Mouse (Mus musculus) lung, embryonic 16.5 days (tissue): ENCODE results near the gene Mical2. TPM values are rescaled to one million over a fixed set of nuclear protein-coding genes. Genes with fewer than 3 reads are reported as not detected.

ENCODE experiments used
- ATAC-seq: fragments of 200-750 bp; cut with Nextera tagmentation; 2 replicates; pipeline ENCODE4 v1.8.0; 2017; ENCODE audit warnings: low read depth, mild to moderate bottlenecking, moderate library complexity
- H3K27ac ChIP-seq: fragments of 300-500 bp; sonication (generic); 2 replicates; pipeline ENCODE4 v1.5.1; 2014; ENCODE audit warnings: mild to moderate bottlenecking, control low read depth, low read length
- H3K27me3 ChIP-seq: fragments of 300-500 bp; sonication (generic); 2 replicates; pipeline ENCODE4 v1.6.1; 2014; ENCODE audit warnings: low read depth, low read length, mixed read lengths; ENCODE audit not compliant: control insufficient read depth, insufficient read depth
- H3K36me3 ChIP-seq: fragments of 300-500 bp; sonication (generic); 2 replicates; pipeline ENCODE4 v1.6.1; 2014; ENCODE audit warnings: low read length; ENCODE audit not compliant: control insufficient read depth, insufficient read depth
- H3K4me1 ChIP-seq: fragments of 300-500 bp; sonication (generic); replicated peaks from 2 replicates; pipeline ENCODE4 v1.6.1; 2014; ENCODE audit warnings: low read length, mixed read lengths; ENCODE audit not compliant: control insufficient read depth, insufficient read depth
- H3K4me2 ChIP-seq: fragments of 300-500 bp; sonication (generic); 2 replicates; pipeline ENCODE4 v1.6.1; 2014; ENCODE audit warnings: low read depth, low read length, control low read depth
- H3K4me3 ChIP-seq: fragments of 300-500 bp; sonication (generic); 2 replicates; pipeline ENCODE4 v1.5.1; 2014; ENCODE audit warnings: mild to moderate bottlenecking, low read length, control low read depth
- H3K9ac ChIP-seq: fragments of 300-500 bp; sonication (generic); 2 replicates; pipeline ENCODE4 v1.6.1; 2014; ENCODE audit warnings: low read length, control low read depth
- H3K9me3 ChIP-seq: fragments of 300-500 bp; sonication (generic); 2 replicates; pipeline ENCODE4 v1.6.1; 2016; ENCODE audit warnings: low read length; ENCODE audit not compliant: control insufficient read depth
- WGBS: fragments of 180-500 bp; shearing (Covaris S2); extraction: QIAGEN DNeasy Blood & Tissue Kit; methylation state at CpG from one replicate; pipeline ENCODE4 v1.1.7; 2014; 5-methylcytosine and 5-hydroxymethylcytosine counted together
- polyA plus RNA-seq: library from polyadenylated mRNA; unstranded; fragments of >200 nt; fragmentation: Nextera tagmentation; extraction: Ambion mirVana; gene quantifications from 2 replicates; pipeline ENCODE4 v1.2.1, GENCODE M21; 2015

Mical2 gene
- polyA plus RNA-seq, 1 experiment from 2014 or later: 27.3 TPM

GRCm38 (mm10) chr7:112204380-112204963, 21.2 kb upstream of the Mical2 start:
- ATAC-seq: peak; percentile 23; the same call in 1 of the 2 replicates
- Histone ChIP-seq H3K4me2 (no peak overlapping the region), H3K9me3 (no peaks in the 10 kb centered on the region)

GRCm38 (mm10) chr7:112205513-112205912, 20.1 kb upstream of the Mical2 start:
- Histone ChIP-seq H3K27ac (no peak overlapping the region), H3K9me3 (no peaks in the 10 kb centered on the region), H3K4me3 (no peak overlapping the region), H3K4me2 (no peak overlapping the region), H3K4me1 (peaks cover 12% of the 10 kb centered on the region), H3K27me3 (no peaks in the 10 kb centered on the region), H3K36me3 (no peaks in the 10 kb centered on the region), H3K9ac (no peak overlapping the region)
- WGBS: 90% methylated on average over 6 of the region's 6 CpGs
- no peak for ATAC-seq

More at GRCm38 (mm10) chr7:112204380-112204963, 21.2 kb upstream of the Mical2 start:
- peaks cover 12% of the 10 kb centered on the region for H3K4me1 ChIP-seq
- 36% methylated on average over 6 of the region's 6 CpGs for WGBS
- H3K4me3 ChIP-seq: no peak overlapping the region
- H3K36me3 ChIP-seq: no peaks in the 10 kb centered on the region
- 0 out of 2 replicates have a peak overlapping the region, but pooled peaks have one; percentile 44 for H3K27ac ChIP-seq
- no peak overlapping the region for H3K9ac ChIP-seq
- H3K27me3 ChIP-seq: no peaks in the 10 kb centered on the region

- H3K36me3 ChIP-seq: no peaks in the 10 kb centered on the region
- no peak overlapping the region for H3K4me2 ChIP-seq
- H3K27me3 ChIP-seq: no peaks in the 10 kb centered on the region
- no peak for ATAC-seq
- peaks cover 15% of the 10 kb centered on the region for H3K4me1 ChIP-seq
- no peak overlapping the region for H3K27ac ChIP-seq
- H3K9me3 ChIP-seq: no peaks in the 10 kb centered on the region
- no peak overlapping the region for H3K9ac ChIP-seq
- no peak overlapping the region for H3K4me3 ChIP-seq
- WGBS: 90% methylated on average over 6 of the region's 6 CpGs
These were observed 17.9 kb upstream of the Mical2 start for GRCm38 (mm10) chr7:112207717-112208116.

- ATAC-seq: no peak
These were observed 17.1 kb upstream of the Mical2 start for GRCm38 (mm10) chr7:112208323-112209167.

GRCm38 (mm10) chr7:112209621-112210020, 16.0 kb upstream of the Mical2 start:
- Histone ChIP-seq H3K9ac (no peak overlapping the region), H3K4me2 (no peak overlapping the region), H3K36me3 (no peaks in the 10 kb centered on the region), H3K4me3 (no peak overlapping the region), H3K4me1 (peaks cover 24% of the 10 kb centered on the region), H3K27ac (no peak overlapping the region), H3K9me3 (no peaks in the 10 kb centered on the region), H3K27me3 (no peaks in the 10 kb centered on the region)
- WGBS: 85% methylated on average over 4 of the region's 4 CpGs
- no peak for ATAC-seq

More at GRCm38 (mm10) chr7:112208323-112209167, 17.1 kb upstream of the Mical2 start:
- no peaks in the 10 kb centered on the region for H3K27me3 ChIP-seq
- no peaks in the 10 kb centered on the region for H3K36me3 ChIP-seq
- 43% methylated on average over 10 of the region's 10 CpGs for WGBS
- peak overlapping the region; percentile 64 for H3K27ac ChIP-seq
- no peak overlapping the region for H3K9ac ChIP-seq
- peaks cover 21% of the 10 kb centered on the region for H3K4me1 ChIP-seq
- no peak overlapping the region for H3K4me3 ChIP-seq
- H3K4me2 ChIP-seq: no peak overlapping the region
- no peaks in the 10 kb centered on the region for H3K9me3 ChIP-seq

GRCm38 (mm10) chr7:112212921-112213721, 12.5 kb upstream of the Mical2 start:
- H3K4me2 ChIP-seq: no peak overlapping the region

GRCm38 (mm10) chr7:112215871-112216270, 9.8 kb upstream of the Mical2 start:
- Histone ChIP-seq H3K4me3 (no peak overlapping the region), H3K27me3 (no peaks in the 10 kb centered on the region), H3K4me1 (peaks cover 27% of the 10 kb centered on the region), H3K4me2 (no peak overlapping the region), H3K27ac (no peak overlapping the region), H3K9ac (no peak overlapping the region), H3K36me3 (no peaks in the 10 kb centered on the region), H3K9me3 (no peaks in the 10 kb centered on the region)
- WGBS: 75% methylated on average over 3 of the region's 3 CpGs
- no peak for ATAC-seq

More at GRCm38 (mm10) chr7:112212921-112213721, 12.5 kb upstream of the Mical2 start:
- H3K4me3 ChIP-seq: no peak overlapping the region
- H3K36me3 ChIP-seq: no peaks in the 10 kb centered on the region
- 22% methylated on average over 8 of the region's 8 CpGs for WGBS
- peak; percentile 92 for ATAC-seq
- peaks cover 32% of the 10 kb centered on the region for H3K4me1 ChIP-seq
- H3K27me3 ChIP-seq: no peaks in the 10 kb centered on the region
- no peak overlapping the region for H3K9ac ChIP-seq
- peak overlapping the region; percentile 86 for H3K27ac ChIP-seq
- H3K9me3 ChIP-seq: no peaks in the 10 kb centered on the region

GRCm38 (mm10) chr7:112216720-112217119, 8.9 kb upstream of the Mical2 start:
- Histone ChIP-seq H3K27ac (no peak overlapping the region; the same call in 1 of the 2 replicates), H3K9ac (no peak overlapping the region), H3K27me3 (no peaks in the 10 kb centered on the region), H3K4me1 (peaks cover 27% of the 10 kb centered on the region), H3K9me3 (no peaks in the 10 kb centered on the region), H3K4me3 (no peak overlapping the region), H3K4me2 (no peak overlapping the region), H3K36me3 (no peaks in the 10 kb centered on the region)
- no peak for ATAC-seq
- 65% methylated on average over 5 of the region's 5 CpGs for WGBS

- Histone ChIP-seq H3K27me3 (no peaks in the 10 kb centered on the region), H3K4me1 (peaks cover 27% of the 10 kb centered on the region), H3K27ac (no peak overlapping the region; the same call in 1 of the 2 replicates), H3K9me3 (no peaks in the 10 kb centered on the region), H3K4me2 (0 out of 2 replicates have a peak overlapping the region, but pooled peaks have one; percentile 4), H3K9ac (no peak overlapping the region), H3K4me3 (no peak overlapping the region), H3K36me3 (no peaks in the 10 kb centered on the region)
- 15% methylated on average over 6 of the region's 6 CpGs for WGBS
- ATAC-seq: no peak
These were observed 8.4 kb upstream of the Mical2 start for GRCm38 (mm10) chr7:112217208-112217607.
